Mouse (Mus musculus) gastrocnemius, postnatal 14 days (tissue): ENCODE data around the gene Tacr2. TPM values are rescaled to one million over a fixed set of nuclear protein-coding genes. Genes with fewer than 3 reads are reported as not detected.
A peak's percentile ranks its signal among the peaks of the same experiment; 100 is the strongest.

Experiments
- DNase-seq: peaks from one replicate; pipeline ENCODE4 v3.0.0; 2021; ENCODE audit warnings: mixed read lengths
- intact Hi-C: fragments of 180-260 bp; cut with DNase I; formaldehyde crosslinking; loops from one replicate; pipeline ENCODE4 v1.15.1; 2025; ENCODE audit warnings: low total_unique reads
- total RNA-seq, 2 experiments: library from RNA; stranded (reverse); gene quantifications; 2 replicates each; pipeline ENCODE4 v1.2.3; 2021

Tacr2 gene
- total RNA-seq, 2 experiments from 2014 or later: not detected

GRCm38 (mm10) chr10:62283206-62283792, 31.1 kb downstream of the Tacr2 start:
- no peak for DNase-seq
- intact Hi-C loops: no loop called here

GRCm38 (mm10) chr10:62287460-62288124, 35.4 kb downstream of the Tacr2 start:
- no peak for DNase-seq
- intact Hi-C loops: no loop called here

GRCm38 (mm10) chr10:62294112-62294511, 41.9 kb downstream of the Tacr2 start:
- intact Hi-C loops: no loop called here

GRCm38 (mm10) chr10:62296086-62296872, 44.0 kb downstream of the Tacr2 start:
- DNase-seq: no peak
- intact Hi-C loops: no loop called here

More at GRCm38 (mm10) chr10:62294112-62294511, 41.9 kb downstream of the Tacr2 start:
- DNase-seq: no peak

- intact Hi-C loops: no loop called here
- DNase-seq: peak; percentile 49
Measured at GRCm38 (mm10) chr10:62300006-62300827, 48.0 kb downstream of the Tacr2 start.

GRCm38 (mm10) chr10:62305090-62305489, 52.9 kb downstream of the Tacr2 start:
- no peak for DNase-seq
- intact Hi-C loops: no loop called here

- intact Hi-C loops: no loop called here
- DNase-seq: no peak
Measured at GRCm38 (mm10) chr10:62306483-62306882, 54.2 kb downstream of the Tacr2 start.

GRCm38 (mm10) chr10:62308896-62309491, 56.8 kb downstream of the Tacr2 start:
- intact Hi-C loops: no loop called here
- no peak for DNase-seq

- DNase-seq: no peak
- intact Hi-C loops: no loop called here
Measured at GRCm38 (mm10) chr10:62309593-62309992, 57.4 kb downstream of the Tacr2 start.

GRCm38 (mm10) chr10:62310259-62311039, 58.2 kb downstream of the Tacr2 start:
- DNase-seq: no peak
- intact Hi-C loops: no loop called here

GRCm38 (mm10) chr10:62311464-62311863, 59.2 kb downstream of the Tacr2 start:
- peak; percentile 67 for DNase-seq
- intact Hi-C loops: no loop called here

GRCm38 (mm10) chr10:62313140-62313539, 60.9 kb downstream of the Tacr2 start:
- intact Hi-C loops: no loop called here

GRCm38 (mm10) chr10:62313885-62314424, 61.7 kb downstream of the Tacr2 start:
- intact Hi-C loops: no loop called here
- no peak for DNase-seq

More at GRCm38 (mm10) chr10:62313140-62313539, 60.9 kb downstream of the Tacr2 start:
- no peak for DNase-seq

Other genes with a start within 250 kb of the Tacr2 start
- not detected for gene Neurog3, start 119.3 kb upstream of the Tacr2 start, total RNA-seq
- gene Fam241b, start 108.5 kb upstream of the Tacr2 start, total RNA-seq: 1 to 10 TPM in 1 of 2 experiments, under 1 TPM in 1; 0.38 to 1.4 TPM
- gene Tspan15, start 21.2 kb upstream of the Tacr2 start, total RNA-seq: 10 to 100 TPM; 11.4 TPM
- 10 to 100 TPM; 12.6 to 16.3 TPM for gene Hk1, start 127.5 kb downstream of the Tacr2 start, total RNA-seq
- gene Hkdc1, start 170.1 kb downstream of the Tacr2 start, total RNA-seq: under 1 TPM; 0.09 to 0.14 TPM
- under 1 TPM; 0.16 to 0.23 TPM for gene 4930507D05Rik, start 197.1 kb downstream of the Tacr2 start, total RNA-seq
- gene Supv3l1, start 197.3 kb downstream of the Tacr2 start, total RNA-seq: 10 to 100 TPM; 16.3 to 17.6 TPM
- 10 to 100 TPM; 26.3 to 26.6 TPM for gene Vps26a, start 234.4 kb downstream of the Tacr2 start, total RNA-seq